Mouse (Mus musculus) embryonic fibroblast, embryonic 13.5 days (primary cell): ENCODE data around the gene Fblim1.
"Not testable (repeated sequence)": the region's sequence is repeated elsewhere in the genome, so short reads cannot be mapped to it uniquely, and the experiment has no call there.

Experiments used
- CTCF ChIP-seq: IDR thresholded peaks from 2 replicates; pipeline ENCODE4 v1.5.1; 2011; ENCODE audit warnings: mild to moderate bottlenecking, control low read depth, low read length, moderate library complexity, borderline replicate concordance; ENCODE audit not compliant: insufficient read depth
- POLR2A ChIP-seq: IDR thresholded peaks from 2 replicates; pipeline ENCODE4 v1.6.1; 2011; ENCODE audit warnings: low read depth, mild to moderate bottlenecking, control low read depth, low read length, moderate library complexity

- not testable (repeated sequence) for TF ChIP-seq CTCF, POLR2A
These were observed 44.5 kb downstream of the Fblim1 start for GRCm38 (mm10) chr4:141561331-141561919.
